Mouse (Mus musculus): ENCODE measurements at regions not wholly inside any gene's neighbourhood (a gene's known extent, or its start where the extent isn't known, plus 50 kb on each side); places are given as distances from the start of the nearest gene placed in this dataset.
A peak's percentile ranks its signal among the peaks of the same experiment; 100 is the strongest.

- peak; percentile 30 to 72 for DNase-seq
Measured at GRCm38 (mm10) chr13:60057761-60058274, 119.3 kb downstream of the Gas1 start.

GRCm38 (mm10) chr13:60054531-60054930 lies 122.6 kb downstream of the Gas1 start:
- DNase-seq = no peak

- DNase-seq = no peak
Measured at GRCm38 (mm10) chr13:60054081-60054480, 123.1 kb downstream of the Gas1 start.

GRCm38 (mm10) chr13:60051866-60052265 lies 125.3 kb downstream of the Gas1 start:
- no peak for DNase-seq

- no peak for DNase-seq
Measured at GRCm38 (mm10) chr13:60050799-60051580, 126.2 kb downstream of the Gas1 start.

GRCm38 (mm10) chr13:60049703-60050102 lies 127.5 kb downstream of the Gas1 start:
- no peak for DNase-seq

- DNase-seq = peak in 1 of 2 experiments; percentile 40
Measured at GRCm38 (mm10) chr13:60047791-60048730, 129.1 kb downstream of the Gas1 start.

- no peak for DNase-seq
Measured at GRCm38 (mm10) chr13:60045752-60046151, 131.4 kb downstream of the Gas1 start.

GRCm38 (mm10) chr13:60044876-60045275 lies 132.3 kb downstream of the Gas1 start:
- peak in 1 of 2 experiments; percentile 29 for DNase-seq

- no peak for DNase-seq
Measured at GRCm38 (mm10) chr13:60042443-60042842, 134.7 kb downstream of the Gas1 start.

GRCm38 (mm10) chr13:60035536-60036130 lies 141.5 kb downstream of the Gas1 start:
- DNase-seq = no peak

- DNase-seq = no peak
Measured at GRCm38 (mm10) chr13:60033116-60033515, 144.0 kb downstream of the Gas1 start.

GRCm38 (mm10) chr13:60032586-60032985 lies 144.6 kb downstream of the Gas1 start:
- no peak for DNase-seq

GRCm38 (mm10) chr13:60029591-60029990 lies 147.6 kb downstream of the Gas1 start:
- DNase-seq = no peak

GRCm38 (mm10) chr13:60020175-60020487 lies 157.0 kb downstream of the Gas1 start:
- no peak for DNase-seq

- DNase-seq = peak; percentile 13 to 28
Measured at GRCm38 (mm10) chr13:60019291-60020174, 157.6 kb downstream of the Gas1 start.

- DNase-seq = peak; percentile 17 to 57
Measured at GRCm38 (mm10) chr13:60015854-60016366, 161.3 kb downstream of the Gas1 start.

GRCm38 (mm10) chr13:60012046-60012813 lies 164.9 kb downstream of the Gas1 start:
- DNase-seq = peak; percentile 38 to 75

GRCm38 (mm10) chr13:60011092-60011491 lies 166.1 kb downstream of the Gas1 start:
- no peak for DNase-seq

GRCm38 (mm10) chr13:60007593-60007992 lies 169.6 kb downstream of the Gas1 start:
- peak in 1 of 2 experiments; percentile 27 for DNase-seq

- no peak for DNase-seq
Measured at GRCm38 (mm10) chr13:60007031-60007430, 170.1 kb downstream of the Gas1 start.
